Mouse (Mus musculus) hindbrain, embryonic 16.5 days (tissue): ENCODE measurements at regions not wholly inside any gene's neighbourhood (a gene's known extent, or its start where the extent isn't known, plus 50 kb on each side); places are given as distances from the start of the nearest gene placed in this dataset.
A peak's percentile ranks its signal among the peaks of the same experiment; 100 is the strongest.

Experiments used
- ATAC-seq: fragments of 200-750 bp; cut with Nextera tagmentation; 2 replicates; pipeline ENCODE4 v1.8.0; 2017; ENCODE audit warnings: moderate TSS enrichment, moderate library complexity
- H3K27ac ChIP-seq: fragments of 300-500 bp; sonication (generic); 2 replicates; pipeline ENCODE4 v1.5.1; 2014; ENCODE audit warnings: low read depth, mild to moderate bottlenecking, control low read depth, low read length, moderate library complexity
- H3K27me3 ChIP-seq: fragments of 300-500 bp; sonication (generic); replicated peaks from 2 replicates; pipeline ENCODE4 v1.6.1; 2014; ENCODE audit warnings: low read length; ENCODE audit not compliant: control insufficient read depth, insufficient read depth
- H3K36me3 ChIP-seq: fragments of 300-500 bp; sonication (generic); 2 replicates; pipeline ENCODE4 v1.6.1; 2014; ENCODE audit warnings: mild to moderate bottlenecking, low read length, moderate library complexity, mixed read lengths; ENCODE audit not compliant: control insufficient read depth, insufficient read depth
- H3K4me1 ChIP-seq: fragments of 300-500 bp; sonication (generic); 2 replicates; pipeline ENCODE4 v1.6.1; 2014; ENCODE audit warnings: low read depth, low read length; ENCODE audit not compliant: control insufficient read depth, insufficient read depth
- H3K4me2 ChIP-seq: fragments of 300-500 bp; sonication (generic); 2 replicates; pipeline ENCODE4 v1.6.1; 2014; ENCODE audit warnings: mild to moderate bottlenecking, low read length, control low read depth, moderate library complexity
- H3K4me3 ChIP-seq: fragments of 300-500 bp; sonication (generic); 2 replicates; pipeline ENCODE4 v1.5.1; 2014; ENCODE audit warnings: mild to moderate bottlenecking, low read length, control low read depth, moderate library complexity
- H3K9ac ChIP-seq: fragments of 300-500 bp; sonication (generic); 2 replicates; pipeline ENCODE4 v1.6.1; 2014; ENCODE audit warnings: low read depth, mild to moderate bottlenecking, control low read depth, low read length, moderate library complexity
- H3K9me3 ChIP-seq: fragments of 300-500 bp; sonication (generic); 2 replicates; pipeline ENCODE4 v1.6.1; 2014; ENCODE audit warnings: mild to moderate bottlenecking, low read length, moderate library complexity; ENCODE audit not compliant: control insufficient read depth
- WGBS: fragments of 180-500 bp; shearing (Covaris S2); extraction: QIAGEN DNeasy Blood & Tissue Kit; methylation state at CpG from one replicate; pipeline ENCODE4 v1.1.7; 2014; 5-methylcytosine and 5-hydroxymethylcytosine counted together

DNA sequence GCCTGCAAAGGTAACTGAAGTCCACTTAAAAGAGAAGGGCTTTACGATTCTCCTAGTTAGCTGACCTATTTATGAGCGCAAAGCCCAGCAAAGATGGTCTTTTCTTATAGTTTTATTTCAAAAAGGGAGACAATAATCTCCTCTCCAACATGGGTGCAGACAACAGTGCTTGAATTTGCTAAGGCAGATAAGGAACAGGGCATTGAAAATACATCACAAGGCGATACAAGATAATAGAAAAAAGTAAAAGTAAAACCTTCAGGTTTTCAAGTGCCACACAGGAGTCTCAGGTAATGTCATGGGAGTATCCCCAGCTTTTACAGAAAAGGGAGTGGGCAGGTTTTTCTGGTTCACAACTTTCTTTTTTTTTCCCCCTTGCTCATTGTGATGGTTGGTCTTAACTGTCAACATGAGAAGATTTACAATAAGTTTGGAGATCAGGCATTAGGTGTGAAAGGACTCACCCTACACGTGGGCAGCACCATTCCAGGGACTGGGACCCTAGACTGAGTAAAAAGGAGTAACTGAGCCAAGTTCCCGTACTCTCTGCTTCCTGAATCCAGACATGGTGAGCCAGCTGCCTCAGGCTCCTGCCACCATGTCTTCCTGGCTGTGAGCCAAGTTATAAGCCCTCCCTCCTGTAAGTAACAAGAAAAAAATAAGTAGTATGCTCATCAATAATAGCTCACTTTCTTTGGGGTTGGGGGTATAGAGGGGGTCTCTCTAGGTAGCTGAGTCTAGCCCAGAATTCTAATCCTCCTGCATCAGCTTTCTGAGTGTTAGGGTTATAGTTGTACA lies 78.1 kb upstream of the Serbp1 start:
- ATAC-seq, result no peak
- Histone ChIP-seq H3K27me3 (no peaks in the 10 kb centered on the region), H3K9me3 (no peaks in the 10 kb centered on the region), H3K4me1 (peaks cover 2% of the 10 kb centered on the region; the same call in 1 of the 2 replicates), H3K27ac (no peak overlapping the region), H3K4me2 (no peak overlapping the region), H3K36me3 (no peaks in the 10 kb centered on the region), H3K4me3 (no peak overlapping the region), H3K9ac (no peak overlapping the region)
- 75% methylated on average over 5 of the region's 5 CpGs for WGBS

DNA sequence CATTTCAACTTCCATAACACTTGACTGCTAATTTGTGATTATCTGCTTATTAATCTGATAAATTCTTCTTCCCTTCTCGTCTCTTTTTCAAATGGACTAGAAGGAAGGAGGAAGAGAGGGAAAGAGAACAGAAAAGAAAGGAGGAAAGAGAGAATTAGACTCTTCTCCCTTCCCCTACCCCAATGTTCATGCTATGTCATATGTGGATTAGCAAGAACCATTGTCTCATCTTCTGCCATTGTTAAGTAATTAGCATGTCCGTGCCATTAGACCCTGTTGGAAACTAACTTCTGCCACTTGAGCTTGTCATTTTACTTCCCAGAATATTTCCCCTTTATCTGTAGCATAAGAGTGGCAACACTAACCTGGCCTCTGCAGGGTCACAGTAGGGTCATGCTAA lies 78.8 kb upstream of the Serbp1 start:
- Histone ChIP-seq H3K36me3 (no peaks in the 10 kb centered on the region), H3K4me1 (peaks cover 2% of the 10 kb centered on the region; the same call in 1 of the 2 replicates), H3K4me3 (no peak overlapping the region), H3K27ac (no peak overlapping the region), H3K4me2 (peak overlapping the region; percentile 46), H3K9ac (no peak overlapping the region), H3K9me3 (no peaks in the 10 kb centered on the region), H3K27me3 (no peaks in the 10 kb centered on the region)
- ATAC-seq, result no peak
- WGBS, result 11% methylated on average over 2 of the region's 2 CpGs

DNA sequence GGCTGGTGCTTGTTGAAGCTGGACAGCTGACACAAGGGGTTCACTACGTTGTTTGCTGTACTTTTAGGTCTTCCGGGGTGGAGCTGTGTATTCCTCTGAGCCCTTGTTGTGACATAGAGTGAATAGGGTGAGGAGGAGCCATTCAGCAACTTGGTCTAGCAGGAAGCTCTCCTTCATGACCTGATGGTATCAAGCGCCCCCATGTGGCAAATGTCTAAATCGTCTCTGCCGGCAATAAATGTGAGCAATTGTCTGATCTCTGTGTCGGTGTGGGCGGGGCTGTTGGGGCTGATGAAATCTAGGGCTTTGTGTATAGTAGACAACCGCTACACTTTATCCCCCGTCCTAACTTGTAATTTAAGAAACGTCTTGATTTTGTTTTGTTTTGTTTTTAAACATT lies 79.2 kb upstream of the Serbp1 start:
- H3K4me2 ChIP-seq, result peak overlapping the region; percentile 46
- no peaks in the 10 kb centered on the region for H3K36me3 ChIP-seq
- no peak overlapping the region for H3K27ac ChIP-seq
- H3K4me3 ChIP-seq, result no peak overlapping the region
- H3K9ac ChIP-seq, result no peak overlapping the region
- H3K27me3 ChIP-seq, result no peaks in the 10 kb centered on the region
- peak; percentile 93 for ATAC-seq
- peaks cover 2% of the 10 kb centered on the region; the same call in 1 of the 2 replicates for H3K4me1 ChIP-seq
- 2% methylated on average over 10 of the region's 10 CpGs for WGBS
- H3K9me3 ChIP-seq, result no peaks in the 10 kb centered on the region

DNA sequence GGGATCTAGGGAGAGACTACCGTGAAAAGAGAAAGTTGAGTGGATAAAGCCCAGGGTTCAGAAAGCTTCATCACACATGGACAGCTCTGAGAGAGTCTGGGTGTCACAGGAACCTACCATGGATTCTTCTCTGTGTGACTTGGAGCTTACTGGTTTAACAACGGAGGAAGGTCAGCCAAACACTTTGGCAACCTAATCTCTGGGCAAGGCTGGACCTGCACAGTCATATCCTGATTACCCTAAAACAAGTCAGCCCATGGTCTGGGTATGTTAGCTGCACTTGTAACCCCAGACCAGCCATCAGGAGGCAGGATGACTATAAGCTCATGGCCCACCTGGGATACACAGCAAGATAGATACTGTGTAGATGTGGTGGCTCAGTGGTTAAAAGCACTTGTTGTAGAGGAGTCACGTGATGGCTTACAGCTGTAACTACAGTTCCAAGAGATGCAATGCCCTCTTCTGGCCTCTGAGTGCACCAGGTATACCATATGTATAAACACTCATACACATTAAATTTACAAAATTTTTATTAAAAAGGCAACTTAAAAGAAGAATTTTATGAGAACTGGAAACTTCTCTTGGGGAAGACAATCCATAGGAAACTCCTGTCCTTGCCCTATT lies 85.0 kb upstream of the Serbp1 start:
- Histone ChIP-seq H3K4me2 (no peak overlapping the region), H3K27ac (no peak overlapping the region), H3K4me3 (no peak overlapping the region), H3K36me3 (no peaks in the 10 kb centered on the region), H3K4me1 (no peaks in the 10 kb centered on the region), H3K9ac (no peak overlapping the region), H3K27me3 (no peaks in the 10 kb centered on the region), H3K9me3 (no peaks in the 10 kb centered on the region)
- 85% methylated on average over 3 of the region's 3 CpGs for WGBS
- ATAC-seq, result no peak

DNA sequence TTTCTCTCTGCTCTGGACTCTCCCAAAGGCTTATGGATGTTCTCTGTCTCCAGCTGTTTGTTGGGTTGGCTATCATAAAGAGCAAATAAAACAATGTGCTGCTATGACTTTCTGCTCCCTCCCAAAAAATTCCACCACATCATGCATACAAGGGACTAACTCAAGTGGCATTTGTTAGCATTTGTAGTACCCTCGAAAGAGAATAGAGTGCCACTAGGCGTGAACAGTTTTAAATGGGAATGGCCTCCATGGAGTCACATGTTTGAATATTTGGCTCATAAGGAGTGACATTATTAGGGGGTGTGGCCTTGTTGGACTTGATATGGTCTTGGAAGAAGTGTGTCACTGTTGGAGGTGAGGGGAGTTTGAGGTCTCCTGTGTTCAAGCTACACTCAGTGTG lies 86.5 kb upstream of the Serbp1 start:
- Histone ChIP-seq H3K9me3 (no peaks in the 10 kb centered on the region), H3K4me2 (no peak overlapping the region), H3K4me1 (no peaks in the 10 kb centered on the region), H3K27ac (no peak overlapping the region), H3K36me3 (no peaks in the 10 kb centered on the region), H3K4me3 (no peak overlapping the region), H3K9ac (no peak overlapping the region), H3K27me3 (no peaks in the 10 kb centered on the region)
- 97% methylated on average over 2 of the region's 2 CpGs for WGBS
- no peak for ATAC-seq

DNA sequence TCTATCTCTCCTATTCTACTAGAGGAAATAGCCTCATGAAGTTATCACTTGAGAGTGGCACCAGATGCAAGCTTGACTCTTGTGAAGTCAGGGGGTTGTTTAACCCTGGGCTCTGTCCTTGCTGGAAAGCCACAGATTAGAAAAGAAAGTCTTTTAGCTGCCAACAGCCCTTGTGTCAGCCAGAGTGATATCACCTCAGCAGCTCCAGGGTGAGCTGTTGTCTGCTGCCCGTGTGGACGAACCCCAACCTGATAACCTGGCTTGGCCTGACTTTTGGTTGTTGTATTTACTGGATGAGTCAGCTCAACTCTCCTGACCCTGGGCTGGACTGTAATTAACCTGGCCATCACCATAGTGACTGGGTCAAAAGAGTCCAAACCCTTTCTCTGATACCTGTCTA lies 88.6 kb upstream of the Serbp1 start:
- WGBS, result 89% methylated on average over 2 of the region's 2 CpGs
- Histone ChIP-seq H3K4me1 (no peaks in the 10 kb centered on the region), H3K27ac (no peak overlapping the region), H3K36me3 (no peaks in the 10 kb centered on the region), H3K4me2 (no peak overlapping the region), H3K27me3 (no peaks in the 10 kb centered on the region), H3K4me3 (no peak overlapping the region), H3K9me3 (no peaks in the 10 kb centered on the region), H3K9ac (no peak overlapping the region)
- ATAC-seq, result no peak

DNA sequence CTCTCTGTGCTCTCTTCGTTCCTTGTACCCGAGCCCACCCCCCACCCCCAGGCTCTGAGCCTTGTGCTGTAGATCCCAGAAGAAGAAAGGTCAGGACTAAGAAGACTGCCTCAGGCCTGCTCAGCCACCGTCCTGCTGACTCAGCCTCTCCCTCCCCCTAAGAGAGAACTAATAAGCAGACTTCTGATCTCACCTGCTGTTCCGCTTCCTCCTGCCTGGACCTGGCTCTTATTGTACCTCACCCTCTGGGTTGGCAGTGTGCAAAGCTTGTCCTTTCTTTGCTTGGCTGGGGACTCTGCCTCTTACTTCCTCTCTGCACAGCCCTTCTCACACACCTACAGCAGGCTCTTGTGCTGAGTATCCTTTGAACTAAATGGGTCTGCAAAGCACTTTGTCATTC lies 91.3 kb upstream of the Serbp1 start:
- Histone ChIP-seq H3K4me2 (no peak overlapping the region), H3K4me3 (no peak overlapping the region), H3K36me3 (no peaks in the 10 kb centered on the region), H3K27ac (no peak overlapping the region), H3K9ac (no peak overlapping the region), H3K9me3 (no peaks in the 10 kb centered on the region), H3K4me1 (no peaks in the 10 kb centered on the region), H3K27me3 (no peaks in the 10 kb centered on the region)
- WGBS, result 26% methylated on average over 4 of the region's 4 CpGs
- ATAC-seq, result no peak

DNA sequence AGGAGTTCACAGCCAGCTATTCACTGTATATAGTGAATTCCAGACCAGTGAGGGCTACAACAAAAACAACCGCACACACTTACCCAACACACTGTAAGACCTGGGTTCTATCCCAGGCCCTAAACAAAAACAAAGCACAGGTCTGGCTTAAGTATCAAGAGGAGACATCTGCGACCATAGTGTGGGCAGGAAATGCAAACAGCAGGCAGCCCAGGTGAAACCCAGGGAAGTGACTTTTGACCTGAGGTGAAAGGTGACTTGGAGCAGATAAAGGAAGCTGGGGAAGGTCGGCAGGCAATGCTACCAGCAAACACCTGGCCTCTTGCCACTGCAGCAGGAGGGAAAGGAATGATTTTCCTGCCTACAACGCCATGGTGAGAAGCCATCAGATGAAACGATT lies 92.0 kb upstream of the Serbp1 start:
- H3K4me1 ChIP-seq, result no peaks in the 10 kb centered on the region
- 52% methylated on average over 5 of the region's 5 CpGs for WGBS

DNA sequence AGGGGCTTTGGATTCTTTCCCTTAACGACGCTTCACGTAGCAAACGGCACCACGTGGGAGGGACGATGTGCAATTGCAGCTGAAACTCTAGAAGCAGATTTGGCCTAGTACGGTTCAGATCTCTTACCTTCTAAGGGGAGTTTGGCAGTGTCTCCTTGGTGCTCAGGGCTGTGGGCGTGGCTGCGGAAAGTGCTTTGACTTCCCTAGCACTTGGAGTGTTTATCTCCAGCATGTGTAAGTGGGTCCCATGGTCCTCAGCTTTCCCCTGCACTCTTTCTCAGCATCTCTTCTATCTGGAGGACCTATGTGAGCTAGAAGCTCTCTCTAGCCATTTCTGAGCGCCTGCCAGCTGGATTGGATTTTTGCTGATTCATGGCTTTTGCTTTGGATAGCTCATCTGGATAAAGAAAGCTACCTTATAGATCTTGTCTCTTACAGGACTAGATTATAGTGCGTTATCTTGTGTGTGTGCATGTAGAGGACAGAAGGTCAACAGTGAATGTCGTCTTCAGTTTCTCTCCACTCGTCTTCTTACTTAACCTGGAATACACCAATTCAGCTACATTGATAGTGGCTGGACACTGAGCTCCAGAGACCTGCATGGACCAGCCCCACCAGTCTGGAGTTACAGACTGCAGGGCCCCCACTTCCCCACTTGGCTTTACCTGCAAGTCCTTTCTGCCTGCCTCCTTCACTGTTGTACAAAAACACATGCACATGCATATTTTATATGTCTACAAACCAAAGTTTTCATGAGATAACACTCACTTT lies 92.8 kb upstream of the Serbp1 start:
- Histone ChIP-seq H3K4me2 (no peak overlapping the region), H3K36me3 (no peaks in the 10 kb centered on the region), H3K27me3 (no peaks in the 10 kb centered on the region), H3K27ac (no peak overlapping the region), H3K9ac (no peak overlapping the region), H3K4me3 (no peak overlapping the region), H3K4me1 (no peaks in the 10 kb centered on the region), H3K9me3 (no peaks in the 10 kb centered on the region)
- 82% methylated on average over 13 of the region's 13 CpGs for WGBS
- no peak for ATAC-seq

More for the DNA sequence above, 92.0 kb upstream of the Serbp1 start:
- no peak overlapping the region for H3K4me2 ChIP-seq
- no peak overlapping the region for H3K4me3 ChIP-seq
- no peaks in the 10 kb centered on the region for H3K36me3 ChIP-seq
- no peaks in the 10 kb centered on the region for H3K27me3 ChIP-seq
- no peak overlapping the region for H3K9ac ChIP-seq
- H3K9me3 ChIP-seq, result no peaks in the 10 kb centered on the region
- H3K27ac ChIP-seq, result no peak overlapping the region
- no peak for ATAC-seq
